Mouse (Mus musculus): ENCODE data around the gene Fubp3. TPM values are rescaled to one million over a fixed set of nuclear protein-coding genes. Genes with fewer than 3 reads are reported as not detected.

The Fubp3 gene
- total and polyA plus RNA-seq, 2 experiments from 2014 or later = 25.3 to 42.0 TPM

GRCm38 (mm10) chr2:31572915-31573635 lies 624 bp downstream of the Fubp3 start:
- Histone ChIP-seq H3K4me2 (ENCODE audit: low read depth, low read length, poor library complexity, severe bottlenecking) (peak overlapping the region; percentile 79), H3K9ac (replicated peaks; ENCODE audit: low read length, poor library complexity, severe bottlenecking) (peak overlapping the region; percentile 98), H3K9me3 (ENCODE audit: low read length) (no peaks in the 10 kb centered on the region), H3K27me3 (ENCODE audit: insufficient read depth, low read length) (no peaks in the 10 kb centered on the region), H3K27ac (ENCODE audit: low read depth, low read length) (peak overlapping the region; percentile 85), H3K36me3 (ENCODE audit: insufficient read depth, low read length) (no peaks in the 10 kb centered on the region), H3K4me3 (ENCODE audit: low read depth, low read length) (peak overlapping the region; percentile 96), H3K4me1 (ENCODE audit: insufficient read depth, low read length) (peaks cover 6% of the 10 kb centered on the region; the same call in 1 of the 2 replicates)
- peak; percentile 48; the same call in 1 of the 2 replicates for ATAC-seq (ENCODE audit: low FRiP score)
- TF ChIP-seq CTCF (IDR thresholded peaks at IDR 0.05) = no peak
- WGBS = 3% methylated on average over 37 of the region's 41 CpGs
- DNase-seq (ENCODE audit: low spot score) = peak; percentile 5

- H3K27me3 ChIP-seq (ENCODE audit: insufficient read depth, low read length) = no peaks in the 10 kb centered on the region
- H3K4me1 ChIP-seq (ENCODE audit: insufficient read depth, low read length) = no peaks in the 10 kb centered on the region
- no peak overlapping the region for H3K4me3 ChIP-seq (ENCODE audit: low read depth, low read length)
Measured at GRCm38 (mm10) chr2:31581617-31582016, 9.2 kb downstream of the Fubp3 start.

GRCm38 (mm10) chr2:31591799-31592484 lies 19.5 kb downstream of the Fubp3 start:
- ATAC-seq (ENCODE audit: low FRiP score) (no peak), DNase-seq (ENCODE audit: low spot score) (no peak)
- TF ChIP-seq CTCF (IDR thresholded peaks at IDR 0.05) = no peak
- H3K27me3 ChIP-seq (ENCODE audit: insufficient read depth, low read length) = no peaks in the 10 kb centered on the region
- no peak overlapping the region for H3K27ac ChIP-seq (ENCODE audit: low read depth, low read length)
- H3K9ac ChIP-seq (replicated peaks; ENCODE audit: low read length, poor library complexity, severe bottlenecking) = no peak overlapping the region
- no peaks in the 10 kb centered on the region for H3K9me3 ChIP-seq (ENCODE audit: low read length)
- no peak overlapping the region for H3K4me2 ChIP-seq (ENCODE audit: low read depth, low read length, poor library complexity, severe bottlenecking)
- 78% methylated on average over 9 of the region's 9 CpGs for WGBS
- no peaks in the 10 kb centered on the region for H3K4me1 ChIP-seq (ENCODE audit: insufficient read depth, low read length)
- peaks cover 22% of the 10 kb centered on the region for H3K36me3 ChIP-seq (ENCODE audit: insufficient read depth, low read length)
- H3K4me3 ChIP-seq (ENCODE audit: low read depth, low read length) = no peak overlapping the region

More at GRCm38 (mm10) chr2:31581617-31582016, 9.2 kb downstream of the Fubp3 start:
- DNase-seq (ENCODE audit: low spot score) (no peak), ATAC-seq (ENCODE audit: low FRiP score) (no peak)
- peaks cover 16% of the 10 kb centered on the region for H3K36me3 ChIP-seq (ENCODE audit: insufficient read depth, low read length)
- no peaks in the 10 kb centered on the region for H3K9me3 ChIP-seq (ENCODE audit: low read length)
- WGBS = 32% methylated on average over 2 of the region's 2 CpGs
- H3K27ac ChIP-seq (ENCODE audit: low read depth, low read length) = no peak overlapping the region
- no peak for TF ChIP-seq CTCF (IDR thresholded peaks at IDR 0.05)
- H3K9ac ChIP-seq (replicated peaks; ENCODE audit: low read length, poor library complexity, severe bottlenecking) = no peak overlapping the region
- no peak overlapping the region for H3K4me2 ChIP-seq (ENCODE audit: low read depth, low read length, poor library complexity, severe bottlenecking)

GRCm38 (mm10) chr2:31607555-31607954 lies 35.1 kb downstream of the Fubp3 start:
- 93% methylated on average over 1 of the region's 1 CpGs for WGBS
- no peak for ATAC-seq (ENCODE audit: low FRiP score)

GRCm38 (mm10) chr2:31609859-31610261 lies 37.4 kb downstream of the Fubp3 start:
- Histone ChIP-seq H3K36me3 (ENCODE audit: insufficient read depth, low read length) (peaks cover 83% of the 10 kb centered on the region), H3K27me3 (ENCODE audit: insufficient read depth, low read length) (no peaks in the 10 kb centered on the region), H3K9ac (replicated peaks; ENCODE audit: low read length, poor library complexity, severe bottlenecking) (no peak overlapping the region), H3K4me1 (ENCODE audit: insufficient read depth, low read length) (no peaks in the 10 kb centered on the region), H3K9me3 (ENCODE audit: low read length) (no peaks in the 10 kb centered on the region), H3K4me2 (ENCODE audit: low read depth, low read length, poor library complexity, severe bottlenecking) (no peak overlapping the region), H3K4me3 (ENCODE audit: low read depth, low read length) (no peak overlapping the region), H3K27ac (ENCODE audit: low read depth, low read length) (no peak overlapping the region)
- DNase-seq (ENCODE audit: low spot score) = peak; percentile 85
- ATAC-seq (ENCODE audit: low FRiP score) = peak; percentile 56; the same call in 1 of the 2 replicates
- peak; percentile 20; the same call in 1 of the 2 replicates for TF ChIP-seq CTCF (IDR thresholded peaks at IDR 0.05)
- 51% methylated on average over 7 of the region's 7 CpGs for WGBS

More at GRCm38 (mm10) chr2:31607555-31607954, 35.1 kb downstream of the Fubp3 start:
- no peaks in the 10 kb centered on the region for H3K4me1 ChIP-seq (ENCODE audit: insufficient read depth, low read length)
- no peak overlapping the region for H3K27ac ChIP-seq (ENCODE audit: low read depth, low read length)
- TF ChIP-seq CTCF (IDR thresholded peaks at IDR 0.05) = no peak
- no peak overlapping the region for H3K4me2 ChIP-seq (ENCODE audit: low read depth, low read length, poor library complexity, severe bottlenecking)
- peaks cover 76% of the 10 kb centered on the region for H3K36me3 ChIP-seq (ENCODE audit: insufficient read depth, low read length)
- H3K4me3 ChIP-seq (ENCODE audit: low read depth, low read length) = no peak overlapping the region
- H3K9me3 ChIP-seq (ENCODE audit: low read length) = no peaks in the 10 kb centered on the region
- DNase-seq (ENCODE audit: low spot score) = no peak
- H3K27me3 ChIP-seq (ENCODE audit: insufficient read depth, low read length) = no peaks in the 10 kb centered on the region
- no peak overlapping the region for H3K9ac ChIP-seq (replicated peaks; ENCODE audit: low read length, poor library complexity, severe bottlenecking)

- Histone ChIP-seq H3K4me1 (ENCODE audit: insufficient read depth, low read length) (no peaks in the 10 kb centered on the region), H3K4me2 (ENCODE audit: low read depth, low read length, poor library complexity, severe bottlenecking) (no peak overlapping the region), H3K9me3 (ENCODE audit: low read length) (no peaks in the 10 kb centered on the region), H3K9ac (replicated peaks; ENCODE audit: low read length, poor library complexity, severe bottlenecking) (no peak overlapping the region), H3K27me3 (ENCODE audit: insufficient read depth, low read length) (no peaks in the 10 kb centered on the region), H3K4me3 (ENCODE audit: low read depth, low read length) (no peak overlapping the region), H3K36me3 (ENCODE audit: insufficient read depth, low read length) (peaks cover 88% of the 10 kb centered on the region), H3K27ac (ENCODE audit: low read depth, low read length) (no peak overlapping the region)
- ATAC-seq (ENCODE audit: low FRiP score) = no peak
- WGBS = 39% methylated on average over 4 of the region's 4 CpGs
- no peak for DNase-seq (ENCODE audit: low spot score)
- no peak for TF ChIP-seq CTCF (IDR thresholded peaks at IDR 0.05)
Measured at GRCm38 (mm10) chr2:31610922-31611321, 38.5 kb downstream of the Fubp3 start.
